Mouse (Mus musculus) adrenal gland, adult 8-10 months (tissue): ENCODE measurements around the gene Zyg11a. TPM values are rescaled to one million over a fixed set of nuclear protein-coding genes. Genes with fewer than 3 reads are reported as not detected.
"Not testable (repeated sequence)": the region's sequence is repeated elsewhere in the genome, so short reads cannot be mapped to it uniquely, and the experiment has no call there.

Source experiments
- DNase-seq: peaks from one replicate; pipeline ENCODE4 v3.0.0; 2022
- total RNA-seq, 4 experiments: library from RNA; stranded (reverse); gene quantifications; 2 replicates each; pipeline ENCODE4 v1.2.4; 2022

Gene Zyg11a
- total RNA-seq, result 1 to 10 TPM in 1 of 4 experiments, under 1 TPM in 3; 0.32 to 1.0 (median 0.73) TPM

GRCm38 (mm10) chr4:108217332-108218179 lies at the start of gene Zyg11a:
Gene Zyg11a, minus strand, starts transcription at chr4:108218048.
- DNase-seq, result no peak

- no peak for DNase-seq
Measured at GRCm38 (mm10) chr4:108265774-108266173, 47.9 kb upstream of the Zyg11a start.

- no peak for DNase-seq
Measured at GRCm38 (mm10) chr4:108253317-108253716, 35.5 kb upstream of the Zyg11a start.

GRCm38 (mm10) chr4:108250501-108250900 lies 32.7 kb upstream of the Zyg11a start:
- no peak for DNase-seq

- DNase-seq, result no peak
Measured at GRCm38 (mm10) chr4:108249314-108249713, 31.5 kb upstream of the Zyg11a start.

- DNase-seq, result no peak
Measured at GRCm38 (mm10) chr4:108233654-108234053, 15.8 kb upstream of the Zyg11a start.

GRCm38 (mm10) chr4:108225341-108225872 lies 7.6 kb upstream of the Zyg11a start:
- peak; percentile 2 for DNase-seq

GRCm38 (mm10) chr4:108222507-108222906 lies 4.7 kb upstream of the Zyg11a start:
- DNase-seq, result no peak

- no peak for DNase-seq
Measured at GRCm38 (mm10) chr4:108219019-108219418, 1.2 kb upstream of the Zyg11a start.

GRCm38 (mm10) chr4:108213023-108213422 lies 4.8 kb downstream of the Zyg11a start:
- DNase-seq, result no peak

GRCm38 (mm10) chr4:108204629-108205028 lies 13.2 kb downstream of the Zyg11a start:
- no peak for DNase-seq

GRCm38 (mm10) chr4:108199236-108199635 lies 18.6 kb downstream of the Zyg11a start:
- no peak for DNase-seq

GRCm38 (mm10) chr4:108196277-108196855 lies 21.5 kb downstream of the Zyg11a start:
- DNase-seq, result no peak

GRCm38 (mm10) chr4:108192821-108193323 lies 25.0 kb downstream of the Zyg11a start:
- no peak for DNase-seq

- no peak for DNase-seq
Measured at GRCm38 (mm10) chr4:108182278-108182677, 35.6 kb downstream of the Zyg11a start.

GRCm38 (mm10) chr4:108168056-108168455 lies 49.8 kb downstream of the Zyg11a start:
- DNase-seq, result no peak

- DNase-seq, result no peak
Measured at GRCm38 (mm10) chr4:108166874-108167273, 51.0 kb downstream of the Zyg11a start.

- DNase-seq, result peak; percentile 9
Measured at GRCm38 (mm10) chr4:108165152-108165895, 52.5 kb downstream of the Zyg11a start, which contains the start of gene Echdc2. Gene Echdc2, plus strand, starts transcription at chr4:108165437.

GRCm38 (mm10) chr4:108163291-108163690 lies 54.6 kb downstream of the Zyg11a start:
- no peak for DNase-seq

GRCm38 (mm10) chr4:108161936-108162335 lies 55.9 kb downstream of the Zyg11a start:
- no peak for DNase-seq

- not testable (repeated sequence) for DNase-seq
Measured at GRCm38 (mm10) chr4:108155141-108155540, 62.7 kb downstream of the Zyg11a start.

- DNase-seq, result not testable (repeated sequence)
Measured at GRCm38 (mm10) chr4:108145554-108145953, 72.3 kb downstream of the Zyg11a start.

GRCm38 (mm10) chr4:108144880-108145279 lies 73.0 kb downstream of the Zyg11a start, which contains the start of gene Scp2:
Gene Scp2, minus strand, starts transcription at chr4:108144998.
- DNase-seq, result no peak
